Mouse (Mus musculus) MEL (cell line): ENCODE measurements around the gene Iah1.

Experiments
- CHD2 ChIP-seq: IDR thresholded peaks from 2 replicates; pipeline ENCODE4 v1.6.1; 2011; ENCODE audit warnings: low read length, improper control_type of control experiment
- CTCF ChIP-seq, 3 experiments: IDR thresholded peaks in 2 of 3; conservative IDR thresholded peaks in 1 of 3; 2 replicates each; pipeline ENCODE4 v1.5.1; 2011 to 2012; ENCODE audit warnings: low read length in 3 of 3, low read depth in 2 of 3, mild to moderate bottlenecking in 2 of 3, improper control_type of control experiment in 1 of 3, inconsistent platforms in 1 of 3, mixed read lengths in 1 of 3, moderate library complexity in 1 of 3; ENCODE audit not compliant: control insufficient read depth in 1 of 3, insufficient read depth in 1 of 3, poor library complexity in 1 of 3, severe bottlenecking in 1 of 3
- EP300 ChIP-seq, 2 experiments: IDR thresholded peaks; 2 replicates each; pipeline ENCODE4 v1.6.1; 2011; ENCODE audit warnings: improper control_type of control experiment in 2 of 2, low read length in 2 of 2, low read depth in 1 of 2, mild to moderate bottlenecking in 1 of 2
- GABPA ChIP-seq: IDR thresholded peaks from 2 replicates; pipeline ENCODE4 v1.6.1; 2012; ENCODE audit warnings: low read depth, mild to moderate bottlenecking, inconsistent platforms, low read length, improper control_type of control experiment, moderate library complexity
- GATA1 ChIP-seq: IDR thresholded peaks from 2 replicates; pipeline ENCODE4 v1.6.1; 2011; ENCODE audit warnings: low read depth, low read length, improper control_type of control experiment
- NELFE ChIP-seq: IDR thresholded peaks from 2 replicates; pipeline ENCODE4 v1.6.1; 2011; ENCODE audit warnings: low read depth, low read length, improper control_type of control experiment
- POLR2A ChIP-seq, 2 experiments: IDR thresholded peaks; 2 replicates each; pipeline ENCODE4 v1.6.1; 2011 to 2012; ENCODE audit warnings: low read length in 2 of 2, mild to moderate bottlenecking in 2 of 2, control low read depth in 1 of 2, improper control_type of control experiment in 1 of 2, low read depth in 1 of 2, moderate library complexity in 1 of 2; ENCODE audit not compliant: control insufficient read depth in 1 of 2, insufficient read depth in 1 of 2, poor library complexity in 1 of 2
- POLR2AphosphoS2 ChIP-seq: IDR thresholded peaks from 2 replicates; pipeline ENCODE4 v1.6.1; 2011; ENCODE audit warnings: low read length, improper control_type of control experiment
- POLR2AphosphoS5 ChIP-seq: IDR thresholded peaks from 2 replicates; pipeline ENCODE4 v1.6.1; 2012; ENCODE audit warnings: low read depth, borderline replicate concordance, mild to moderate bottlenecking, inconsistent platforms, low read length, moderate library complexity, mixed read lengths
- RAD21 ChIP-seq: IDR thresholded peaks from 2 replicates; pipeline ENCODE4 v1.6.1; 2011; ENCODE audit warnings: mild to moderate bottlenecking, low read depth, low read length, improper control_type of control experiment
- TCF12 ChIP-seq: IDR thresholded peaks from 2 replicates; pipeline ENCODE4 v1.6.1; 2014; ENCODE audit warnings: low read depth, mild to moderate bottlenecking, inconsistent platforms, low read length, improper control_type of control experiment, moderate library complexity
- ZMIZ1 ChIP-seq: IDR thresholded peaks from 2 replicates; pipeline ENCODE4 v1.6.1; 2012; ENCODE audit warnings: low read depth, mild to moderate bottlenecking, inconsistent platforms, low read length, improper control_type of control experiment, moderate library complexity

DNA sequence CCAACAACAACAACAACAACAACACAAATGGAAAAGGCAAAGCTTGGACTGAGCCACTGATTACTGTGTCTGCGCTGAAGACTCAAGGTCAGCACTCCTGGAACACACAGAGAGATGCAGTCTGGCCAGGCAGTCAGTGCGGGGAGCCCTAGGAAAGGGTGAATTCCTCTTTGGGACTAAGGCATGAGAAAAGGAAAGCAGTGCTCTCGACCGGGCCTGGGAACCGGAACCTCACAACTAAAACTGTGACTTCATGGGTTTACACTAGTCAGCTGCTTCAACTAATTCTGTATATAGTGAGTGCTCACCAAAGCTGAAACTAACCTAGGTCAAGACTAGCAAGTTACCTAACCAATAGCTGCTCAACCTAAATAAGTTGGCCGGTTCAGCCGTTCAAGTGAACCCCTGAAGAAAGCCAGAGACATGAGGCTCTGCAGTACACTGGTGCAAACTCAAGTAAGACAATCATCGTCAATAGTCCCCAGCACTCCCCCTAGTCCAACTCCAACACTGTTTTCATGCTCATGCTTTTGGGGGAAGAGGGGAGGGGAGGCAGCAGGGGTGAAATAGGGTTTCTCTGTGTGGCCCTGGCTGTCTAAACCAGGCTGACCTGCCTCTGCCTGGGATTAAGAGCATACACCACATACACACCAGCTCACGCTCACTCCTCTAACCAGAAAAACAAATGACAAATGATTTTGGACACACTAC lies 52.3 kb downstream of the Iah1 start:
- TF ChIP-seq CTCF (IDR thresholded peaks at IDR 0.05 in 2 of 3, conservative IDR thresholded peaks at IDR 0.05 in 1 of 3; ENCODE audit: control insufficient read depth in 1 of 3, insufficient read depth in 1 of 3, low read depth in 2 of 3, low read length in 3 of 3, poor library complexity in 1 of 3, severe bottlenecking in 1 of 3) (no peak), GATA1 (no peak), TCF12 (no peak), POLR2AphosphoS5 (no peak), POLR2A (IDR thresholded peaks at IDR 0.05; ENCODE audit: control insufficient read depth in 1 of 2, insufficient read depth in 1 of 2, low read depth in 1 of 2, low read length in 2 of 2, poor library complexity in 1 of 2) (no peak), RAD21 (no peak), CHD2 (no peak), EP300 (IDR thresholded peaks at IDR 0.05; ENCODE audit: low read depth in 1 of 2, low read length in 2 of 2) (no peak), POLR2AphosphoS2 (no peak), GABPA (no peak), ZMIZ1 (no peak), NELFE (no peak)
